Mouse (Mus musculus): ENCODE results near the gene Pcsk1n. TPM values are rescaled to one million over a fixed set of nuclear protein-coding genes. Genes with fewer than 3 reads are reported as not detected.

Gene Pcsk1n
- total RNA-seq, 2 experiments from 2014 or later, result not detected

DNA sequence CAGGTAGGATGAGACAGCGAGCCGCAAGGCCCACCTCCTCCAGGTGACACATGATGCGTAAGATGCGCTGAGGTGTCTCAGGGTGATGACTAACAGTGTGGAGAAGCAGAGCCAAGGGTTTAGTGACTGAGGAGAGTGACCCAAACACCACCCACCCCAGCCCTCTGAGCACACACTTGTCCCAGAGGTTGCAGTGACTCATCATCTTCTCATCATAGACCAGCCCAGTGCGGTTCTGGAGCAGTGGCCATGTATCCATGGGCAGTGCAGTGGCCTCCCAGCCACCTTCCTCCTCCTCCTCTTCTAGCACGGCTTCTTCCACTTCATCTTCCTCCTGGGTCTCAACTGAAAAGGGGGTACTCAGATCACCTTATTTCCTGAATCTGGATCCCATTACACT, 18.0 kb downstream of the Pcsk1n start:
- intact Hi-C loops (cut with DNase I), result no loop called here
- no peak for DNase-seq

DNA sequence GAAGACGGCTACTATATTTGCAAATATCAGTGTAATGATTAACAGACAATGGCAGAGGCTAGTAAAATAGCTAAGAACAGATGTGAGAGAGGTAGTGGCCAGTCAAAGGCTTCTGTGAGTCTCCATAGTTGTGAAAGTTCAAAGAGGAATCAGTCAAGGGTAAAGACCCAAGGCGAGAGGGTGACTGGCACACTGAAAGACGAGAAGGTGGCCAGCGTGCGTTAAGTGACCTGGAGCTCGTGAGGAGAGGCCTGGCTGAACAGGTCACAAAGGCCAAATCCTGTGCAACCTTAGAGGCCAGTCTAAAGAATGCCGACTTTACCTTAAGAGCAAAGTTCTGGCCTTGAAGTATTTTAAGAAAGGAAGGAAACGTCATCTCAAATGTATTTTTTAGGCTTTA, 26.0 kb downstream of the Pcsk1n start:
- no peak for DNase-seq
- intact Hi-C loops (cut with DNase I), result no loop called here

DNA sequence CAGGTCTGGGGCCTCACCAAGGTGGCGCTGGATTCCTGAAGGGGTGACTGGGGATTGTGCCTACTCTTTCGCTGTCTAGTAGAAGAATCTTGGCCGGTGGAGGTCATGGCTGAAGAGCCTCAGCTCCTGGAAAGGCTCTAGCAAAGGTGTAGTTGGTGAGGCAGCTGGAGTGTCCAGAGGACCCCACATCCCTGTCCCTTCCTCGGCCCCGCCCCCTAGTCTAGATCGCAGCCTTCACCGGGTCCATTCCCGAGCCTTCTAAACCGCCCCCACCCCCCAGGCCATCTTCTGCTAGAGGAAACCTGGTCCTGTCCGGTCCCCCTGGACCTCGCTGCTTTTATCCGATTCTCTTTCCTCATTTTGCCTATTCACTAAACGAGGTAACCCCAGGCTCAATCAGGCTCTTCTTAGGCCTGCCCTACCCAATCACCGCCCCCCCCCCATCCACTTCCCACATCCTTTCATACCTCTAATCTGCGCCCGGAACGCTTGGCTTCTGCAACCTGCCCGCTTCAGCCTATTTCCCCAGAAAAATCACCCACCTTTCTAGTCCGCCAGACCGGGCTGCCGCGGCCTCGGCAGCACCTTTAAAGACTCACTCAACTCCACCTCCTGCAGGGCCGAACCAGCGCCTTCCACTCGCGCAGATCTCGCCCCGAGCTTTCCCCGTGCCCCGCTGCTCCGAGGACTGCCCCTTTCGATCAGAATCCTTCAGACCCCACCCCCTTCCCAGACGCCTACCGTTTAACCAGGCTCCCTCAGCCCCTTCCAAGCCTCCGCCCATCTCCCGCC, 27.7 kb downstream of the Pcsk1n start, which contains the start of gene Hdac6:
Gene Hdac6 (minus strand): TSS at position 782 of the 792 bp plus-strand sequence.
- intact Hi-C loops (cut with DNase I), result no loop called here
- DNase-seq, result peak in 1 of 2 experiments; percentile 3

DNA sequence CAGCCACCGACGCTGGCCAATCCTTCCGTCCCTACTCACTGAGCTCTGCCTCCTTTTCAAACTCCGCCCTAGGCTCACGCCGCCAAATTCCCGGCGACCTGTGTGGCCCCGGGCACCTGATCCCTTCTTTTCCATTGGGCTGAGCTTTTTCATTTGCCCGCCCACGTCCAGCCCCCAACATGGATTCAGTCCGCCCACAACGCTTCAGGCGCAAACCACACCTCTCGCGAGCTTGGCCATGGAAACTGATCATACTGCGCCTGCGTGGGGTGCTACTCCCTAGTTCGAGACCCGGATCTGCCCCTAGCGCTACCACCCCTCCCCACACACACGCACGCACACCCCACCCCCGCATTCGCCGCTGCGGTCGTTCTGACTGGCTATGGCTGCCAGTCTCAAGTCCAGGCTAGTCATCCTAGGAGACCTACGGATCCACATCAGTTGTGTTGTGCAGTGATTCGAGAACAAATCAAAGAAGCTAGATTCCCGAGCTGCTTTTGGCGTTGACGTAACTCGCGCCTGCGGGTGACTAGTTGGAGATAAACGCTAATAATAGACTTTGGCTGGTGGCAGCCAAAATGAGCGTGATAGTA, 28.4 kb downstream of the Pcsk1n start:
- intact Hi-C loops (cut with DNase I), result no loop called here
- DNase-seq, result peak; percentile 94 to 95

DNA sequence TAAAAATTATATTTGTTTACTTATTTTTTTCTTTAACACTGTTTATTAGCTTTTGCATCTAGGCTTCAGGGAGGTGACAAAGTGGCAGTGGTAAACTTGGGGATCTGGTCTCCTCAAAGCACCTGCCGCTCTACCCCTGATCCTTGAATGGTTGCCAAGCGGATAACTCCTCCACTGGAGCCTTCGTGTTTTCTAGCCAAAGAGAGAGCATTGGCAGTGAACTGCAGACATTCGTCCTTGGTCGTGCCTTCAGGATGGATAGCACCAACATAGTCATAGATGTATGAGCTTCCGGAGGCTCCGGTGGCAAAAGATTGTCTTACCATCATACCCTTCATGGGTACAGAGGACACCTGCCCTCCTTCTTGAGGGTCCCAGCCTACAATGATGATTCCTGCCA, 30.5 kb downstream of the Pcsk1n start:
- DNase-seq, result no peak
- intact Hi-C loops (cut with DNase I), result no loop called here

DNA sequence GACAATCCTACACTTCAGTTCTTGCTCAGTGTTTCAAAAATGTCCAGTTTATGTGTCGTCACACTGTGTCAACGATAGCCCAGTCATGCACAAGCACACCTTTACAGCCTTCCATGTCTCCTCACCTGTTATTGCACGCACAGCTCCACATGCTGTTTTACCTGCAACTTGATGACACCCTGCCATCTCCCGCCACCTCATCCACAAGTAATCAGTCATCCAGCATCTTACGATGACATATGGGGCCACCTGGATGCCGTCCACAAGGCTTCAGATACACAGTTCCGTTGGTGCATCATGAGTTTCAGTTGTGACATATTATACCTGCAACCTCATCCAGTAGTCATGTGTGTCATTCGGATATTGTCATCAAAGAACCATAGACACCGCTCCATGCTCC, 39.2 kb downstream of the Pcsk1n start:
- intact Hi-C loops (cut with DNase I), result no loop called here
- DNase-seq, result no peak

DNA sequence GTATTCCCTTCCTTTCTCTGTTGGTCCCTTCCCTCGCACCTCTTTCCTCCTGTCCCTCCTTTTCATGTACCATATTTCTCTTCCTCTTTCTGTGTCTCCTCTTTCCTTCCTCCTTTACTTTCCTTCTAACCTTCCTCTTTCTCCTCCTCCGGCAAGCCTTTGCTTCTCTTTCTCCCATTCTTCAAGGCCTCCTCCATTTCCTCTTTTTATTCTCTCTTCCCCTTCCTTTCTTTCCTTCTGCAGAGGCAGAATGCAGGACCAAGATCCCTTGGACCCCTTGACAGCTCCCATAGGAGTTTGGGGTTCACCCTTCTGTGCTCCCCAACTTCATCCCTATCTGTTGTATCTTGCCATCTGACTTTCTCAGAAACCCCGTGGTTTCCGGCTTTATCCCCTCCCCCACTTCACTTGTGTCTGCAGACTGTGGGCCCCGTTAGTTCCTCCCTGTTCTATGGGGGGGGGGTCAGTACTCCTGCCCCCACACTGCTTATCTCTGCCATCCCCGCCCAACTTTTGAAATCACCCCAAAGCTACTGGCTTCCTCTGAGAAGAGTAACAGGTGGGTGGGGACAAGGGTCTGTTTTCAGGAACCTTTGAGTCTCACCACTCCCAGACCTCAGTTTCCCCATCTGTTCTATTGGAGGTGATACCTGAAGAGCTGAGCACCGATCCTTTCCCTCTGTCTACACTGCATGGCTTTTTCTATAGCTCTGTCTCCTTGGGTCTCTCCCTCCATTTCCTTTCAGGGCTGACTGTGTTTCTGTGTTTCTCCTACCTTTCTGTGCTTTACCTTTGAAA, 44.4 kb downstream of the Pcsk1n start:
- no peak for DNase-seq
- intact Hi-C loops (cut with DNase I), result no loop called here

DNA sequence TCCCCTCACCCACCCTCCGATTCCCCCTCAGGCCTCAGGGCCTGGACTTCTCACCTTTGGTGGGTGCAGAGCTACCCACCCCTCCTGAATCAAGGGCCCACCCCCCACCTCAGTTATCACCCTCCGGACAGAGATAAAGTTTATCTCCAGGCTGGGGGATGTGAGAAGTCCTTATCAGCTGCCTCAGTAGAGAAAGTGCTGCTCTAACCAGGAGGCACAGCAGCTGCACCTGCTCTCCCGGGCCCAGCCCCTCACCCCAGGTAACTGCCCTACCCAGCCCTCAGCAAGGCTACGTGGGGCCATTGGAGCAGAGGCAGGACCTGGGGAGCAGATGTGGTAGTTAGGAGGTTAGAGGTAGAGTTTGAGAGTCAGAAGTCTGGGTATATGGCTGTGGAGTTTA, 46.5 kb downstream of the Pcsk1n start:
- DNase-seq, result no peak

DNA sequence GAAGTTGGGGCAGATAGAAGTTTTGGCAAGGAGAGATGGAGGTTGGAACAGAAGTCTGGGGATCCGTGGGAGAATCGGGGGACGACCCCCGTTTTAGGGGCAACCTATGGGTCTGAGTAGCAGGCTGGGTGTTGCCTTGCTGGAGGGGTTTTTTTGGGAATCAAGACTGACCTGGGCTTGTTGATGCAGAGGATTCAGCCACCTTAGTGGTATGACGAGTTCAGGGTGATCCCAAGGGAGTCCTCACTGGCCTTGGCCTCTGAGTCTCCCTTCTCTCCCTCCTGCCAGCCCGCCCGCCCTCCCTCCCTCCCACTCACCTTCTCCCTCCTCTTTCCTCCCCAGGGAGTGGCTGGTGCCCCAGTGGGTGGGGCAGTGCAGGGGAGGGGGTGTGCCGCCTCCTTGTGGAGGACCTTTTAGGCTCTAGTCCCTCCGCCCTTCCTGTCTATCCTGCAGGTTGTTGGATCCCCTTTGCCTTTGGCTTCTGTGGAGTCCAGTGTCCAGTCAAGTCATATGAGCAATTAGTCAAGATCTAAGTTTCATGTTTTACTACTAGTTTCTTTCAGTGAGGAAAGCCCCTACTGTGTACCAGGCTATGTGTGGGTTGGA, 48.1 kb downstream of the Pcsk1n start:
- no peak for DNase-seq
- intact Hi-C loops (cut with DNase I), result no loop called here

More for the DNA sequence above, 46.5 kb downstream of the Pcsk1n start:
- intact Hi-C loops (cut with DNase I), result no loop called here

DNA sequence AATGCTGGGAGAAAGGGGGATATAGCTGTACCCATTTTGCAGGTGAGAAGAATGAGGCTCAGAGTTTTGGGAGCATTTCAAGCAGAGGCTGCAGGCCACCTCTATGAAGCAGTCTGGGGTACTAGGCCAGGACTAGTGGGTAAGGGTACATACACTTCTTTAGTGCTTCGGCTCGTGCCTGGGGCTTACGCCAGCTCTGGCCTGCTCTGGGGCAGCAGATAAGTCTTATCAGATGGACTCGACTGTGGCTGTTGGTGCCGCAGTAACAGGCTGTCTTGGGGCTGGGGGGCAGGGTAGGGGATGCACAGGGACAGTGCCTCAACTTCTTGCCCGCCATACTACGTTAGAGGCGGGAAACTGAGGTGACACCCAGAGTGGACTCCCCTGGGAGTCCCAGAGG, 48.6 kb downstream of the Pcsk1n start:
- intact Hi-C loops (cut with DNase I), result no loop called here
- DNase-seq, result no peak

DNA sequence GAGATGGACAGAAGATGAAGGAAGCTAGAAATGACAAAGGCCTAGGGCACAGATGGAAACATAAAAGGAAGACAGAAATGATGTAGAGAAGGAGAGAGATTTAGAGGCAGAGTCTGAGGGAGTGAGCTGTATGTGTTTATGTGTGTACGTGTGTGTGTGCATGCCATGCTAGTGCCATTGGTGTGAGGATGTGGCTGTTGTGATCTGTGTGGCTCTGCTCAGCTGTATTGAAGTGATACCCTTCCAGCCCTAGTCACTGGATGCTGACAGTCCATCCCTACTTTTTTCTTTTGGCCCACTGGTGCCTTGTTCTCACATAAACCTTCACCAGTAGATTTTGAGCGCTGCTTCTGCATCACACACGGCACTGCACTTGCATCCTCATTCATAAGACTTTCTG, 49.3 kb downstream of the Pcsk1n start:
- DNase-seq, result no peak
- intact Hi-C loops (cut with DNase I), result no loop called here

DNA sequence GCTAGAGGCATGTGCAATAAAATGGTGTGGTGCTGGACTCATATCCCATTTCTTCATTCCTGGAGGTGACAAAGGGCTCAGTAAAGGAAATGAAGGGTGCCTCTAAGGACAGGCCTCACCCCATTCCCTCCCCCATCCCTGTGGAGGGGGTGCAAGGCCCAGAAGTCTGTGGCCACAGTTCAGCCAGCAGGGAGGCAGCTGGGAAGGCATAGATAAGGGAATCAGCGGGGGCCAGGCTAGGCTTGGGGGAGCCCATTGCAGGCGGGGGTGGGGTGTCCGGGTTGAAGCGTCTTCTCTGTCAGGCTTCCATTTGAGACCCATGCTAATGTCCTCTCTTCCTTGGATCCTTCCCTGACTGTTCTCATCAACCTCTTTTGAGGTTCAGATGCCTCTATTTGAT, 51.7 kb downstream of the Pcsk1n start:
- intact Hi-C loops (cut with DNase I), result no loop called here
- no peak for DNase-seq

Other genes with a start within 250 kb of the Pcsk1n start
- gene Plp2, start 248.4 kb upstream of the Pcsk1n start, total RNA-seq (2021), result 10 to 100 TPM; 84.8 to 88.4 TPM
- gene Magix, start 238.6 kb upstream of the Pcsk1n start, total RNA-seq (2021), result 10 to 100 TPM; 10.8 to 13.9 TPM
- gene Gpkow, start 222.7 kb upstream of the Pcsk1n start, total RNA-seq (2021), result 10 to 100 TPM; 24.8 to 26.8 TPM
- 10 to 100 TPM; 31.0 to 33.4 TPM for gene Wdr45, start 205.5 kb upstream of the Pcsk1n start, total RNA-seq (2021)
- not detected for gene Gm45208, start 197.6 kb upstream of the Pcsk1n start, total RNA-seq (2021)
- 10 to 100 TPM in 1 of 2 experiments, 1 to 10 TPM in 1; 9.4 to 10.6 TPM for gene Praf2, start 191.4 kb upstream of the Pcsk1n start, total RNA-seq (2021)
- 1 to 10 TPM; 1.4 to 1.7 TPM for gene Ccdc120, start 168.9 kb upstream of the Pcsk1n start, total RNA-seq (2021)
- 10 to 100 TPM; 17.4 to 19.0 TPM for gene Tfe3, start 157.3 kb upstream of the Pcsk1n start, total RNA-seq (2021)
- 10 to 100 TPM; 27.7 to 30.2 TPM for gene Gripap1, start 130.1 kb upstream of the Pcsk1n start, total RNA-seq (2021)
- under 1 TPM; 0.79 to 0.94 TPM for gene Kcnd1, start 97.5 kb upstream of the Pcsk1n start, total RNA-seq (2021)
- 10 to 100 TPM; 34.0 to 38.8 TPM for gene Otud5, start 78.5 kb upstream of the Pcsk1n start, total RNA-seq (2021)
- gene Pim2, start 41.6 kb upstream of the Pcsk1n start, total RNA-seq (2021), result 1 to 10 TPM; 2.1 to 2.8 TPM
- gene Slc35a2, start 35.8 kb upstream of the Pcsk1n start, total RNA-seq (2021), result 10 to 100 TPM; 15.5 to 15.8 TPM
- 10 to 100 TPM; 33.3 to 33.7 TPM for gene Pqbp1, start 20.6 kb upstream of the Pcsk1n start, total RNA-seq (2021)
- gene Timm17b, start 20.5 kb upstream of the Pcsk1n start, total RNA-seq (2021), result 10 to 100 TPM; 46.4 to 51.2 TPM
- gene Gm10491, start 12.0 kb upstream of the Pcsk1n start, total RNA-seq (2021), result not detected
- gene Gm10490, start 10.3 kb upstream of the Pcsk1n start, total RNA-seq (2021), result not detected
- gene Eras, start 8.8 kb downstream of the Pcsk1n start, total RNA-seq (2021), result not detected
- gene Hdac6, start 28.1 kb downstream of the Pcsk1n start, total RNA-seq (2021), result 10 to 100 TPM; 21.5 to 23.7 TPM
- not detected for gene Gata1, start 58.2 kb downstream of the Pcsk1n start, total RNA-seq (2021)
- gene Glod5, start 98.7 kb downstream of the Pcsk1n start, total RNA-seq (2021), result not detected
- 1 to 10 TPM; 8.3 to 8.8 TPM for gene Suv39h1, start 154.9 kb downstream of the Pcsk1n start, total RNA-seq (2021)
- 1 to 10 TPM; 2.3 to 3.0 TPM for gene Was, start 170.7 kb downstream of the Pcsk1n start, total RNA-seq (2021)
- 10 to 100 TPM; 79.1 to 79.3 TPM for gene Wdr13, start 213.1 kb downstream of the Pcsk1n start, total RNA-seq (2021)
- gene Rbm3, start 226.1 kb downstream of the Pcsk1n start, total RNA-seq (2021), result 100 to 1,000 TPM; 341 to 398 TPM